Mouse (Mus musculus) lung, postnatal 0 days (tissue): ENCODE data around the gene Cfap54. TPM values are rescaled to one million over a fixed set of nuclear protein-coding genes. Genes with fewer than 3 reads are reported as not detected.

Experiments
- ATAC-seq: fragments of 200-750 bp; cut with Nextera tagmentation; 2 replicates; pipeline ENCODE4 v1.8.0; 2017; ENCODE audit warnings: moderate library complexity
- DNase-seq: peaks from one replicate; pipeline ENCODE4 v3.0.0-alpha.2; 2016; ENCODE audit warnings: low spot score
- H3K27ac ChIP-seq: fragments of 300-500 bp; sonication (generic); 2 replicates; pipeline ENCODE4 v1.5.1; 2014; ENCODE audit warnings: antibody characterized with exemption, mild to moderate bottlenecking, low read length, mixed read lengths
- H3K27me3 ChIP-seq: fragments of 300-500 bp; sonication (generic); replicated peaks from 2 replicates; pipeline ENCODE4 v1.6.1; 2014; ENCODE audit warnings: low read length, mixed read lengths; ENCODE audit not compliant: insufficient read depth
- H3K36me3 ChIP-seq: fragments of 300-500 bp; sonication (generic); 2 replicates; pipeline ENCODE4 v1.6.1; 2014; ENCODE audit warnings: low read length, mixed read lengths; ENCODE audit not compliant: insufficient read depth
- H3K4me1 ChIP-seq: fragments of 300-500 bp; sonication (generic); 2 replicates; pipeline ENCODE4 v1.6.1; 2014; ENCODE audit warnings: antibody characterized with exemption, low read depth, low read length, mixed read lengths; ENCODE audit not compliant: insufficient read depth
- H3K4me2 ChIP-seq: fragments of 300-500 bp; sonication (generic); replicated peaks from 2 replicates; pipeline ENCODE4 v1.6.1; 2014; ENCODE audit warnings: low read depth, mild to moderate bottlenecking, low read length, moderate library complexity, mixed read lengths
- H3K4me3 ChIP-seq: fragments of 300-500 bp; sonication (generic); 2 replicates; pipeline ENCODE4 v1.5.1; 2014; ENCODE audit warnings: low read depth, low read length
- H3K9ac ChIP-seq: fragments of 300-500 bp; sonication (generic); replicated peaks from 2 replicates; pipeline ENCODE4 v1.6.1; 2014; ENCODE audit warnings: low read depth, mild to moderate bottlenecking
- H3K9me3 ChIP-seq: fragments of 300-500 bp; sonication (generic); 2 replicates; pipeline ENCODE4 v1.6.1; 2016; ENCODE audit warnings: low read length, mixed read lengths
- CTCF ChIP-seq: IDR thresholded peaks from 2 replicates; pipeline ENCODE4 v1.5.1; 2016; ENCODE audit warnings: antibody characterized with exemption, mild to moderate bottlenecking
- EP300 ChIP-seq: IDR thresholded peaks from 2 replicates; pipeline ENCODE4 v1.6.1; 2016; ENCODE audit warnings: antibody characterized with exemption, mild to moderate bottlenecking, control low read depth
- WGBS: fragments of 180-500 bp; shearing (Covaris S2); extraction: QIAGEN DNeasy Blood & Tissue Kit; methylation state at CpG from one replicate; pipeline ENCODE4 v1.1.7; 2014; 5-methylcytosine and 5-hydroxymethylcytosine counted together
- polyA plus RNA-seq: library from polyadenylated mRNA; unstranded; fragments of >200 nt; fragmentation: Nextera tagmentation; extraction: Ambion mirVana; gene quantifications from 2 replicates; pipeline ENCODE4 v1.2.1, GENCODE M21; 2015

Cfap54 gene
- polyA plus RNA-seq, 1 experiment from 2014 or later, result 6.2 TPM

- no peak overlapping the region for H3K27ac ChIP-seq
- H3K4me1 ChIP-seq, result no peaks in the 10 kb centered on the region
- no peak for DNase-seq
- 74% methylated on average over 6 of the region's 6 CpGs for WGBS
- no peak for ATAC-seq
- H3K27me3 ChIP-seq, result no peaks in the 10 kb centered on the region
- no peaks in the 10 kb centered on the region for H3K9me3 ChIP-seq
- no peaks in the 10 kb centered on the region for H3K36me3 ChIP-seq
- no peak for TF ChIP-seq EP300
- no peak for TF ChIP-seq CTCF
- no peak overlapping the region for H3K4me3 ChIP-seq
- H3K4me2 ChIP-seq, result no peak overlapping the region
- no peak overlapping the region for H3K9ac ChIP-seq
Observed at GRCm38 (mm10) chr10:92888466-92888865, 193.0 kb downstream of the Cfap54 start.

GRCm38 (mm10) chr10:92878000-92878399 lies 203.4 kb downstream of the Cfap54 start:
- Histone ChIP-seq H3K9ac (no peak overlapping the region), H3K4me2 (no peak overlapping the region), H3K27ac (no peak overlapping the region), H3K4me1 (no peaks in the 10 kb centered on the region), H3K4me3 (no peak overlapping the region), H3K36me3 (no peaks in the 10 kb centered on the region), H3K9me3 (no peaks in the 10 kb centered on the region), H3K27me3 (no peaks in the 10 kb centered on the region)
- ATAC-seq (no peak), DNase-seq (no peak)
- WGBS, result 90% methylated on average over 3 of the region's 3 CpGs
- no peak for TF ChIP-seq EP300
- TF ChIP-seq CTCF, result no peak

GRCm38 (mm10) chr10:92840980-92841379 lies 240.4 kb downstream of the Cfap54 start:
- H3K27me3 ChIP-seq, result no peaks in the 10 kb centered on the region
- 82% methylated on average over 9 of the region's 9 CpGs for WGBS
- no peak overlapping the region for H3K27ac ChIP-seq
- H3K9me3 ChIP-seq, result no peaks in the 10 kb centered on the region
- no peak overlapping the region for H3K9ac ChIP-seq
- no peak overlapping the region for H3K4me3 ChIP-seq
- no peak for ATAC-seq
- no peaks in the 10 kb centered on the region for H3K4me1 ChIP-seq
- no peaks in the 10 kb centered on the region for H3K36me3 ChIP-seq
- no peak overlapping the region for H3K4me2 ChIP-seq
- TF ChIP-seq CTCF (no peak), EP300 (no peak)
- DNase-seq, result no peak

- no peak for ATAC-seq
- TF ChIP-seq EP300 (no peak), CTCF (no peak)
- Histone ChIP-seq H3K9me3 (no peaks in the 10 kb centered on the region), H3K27ac (no peak overlapping the region), H3K4me1 (no peaks in the 10 kb centered on the region), H3K27me3 (no peaks in the 10 kb centered on the region), H3K4me3 (no peak overlapping the region), H3K36me3 (no peaks in the 10 kb centered on the region), H3K4me2 (no peak overlapping the region), H3K9ac (no peak overlapping the region)
- no peak for DNase-seq
- 78% methylated on average over 5 of the region's 5 CpGs for WGBS
Observed at GRCm38 (mm10) chr10:92837572-92837971, 243.8 kb downstream of the Cfap54 start.

GRCm38 (mm10) chr10:92837045-92837444 lies 244.4 kb downstream of the Cfap54 start:
- WGBS, result 78% methylated on average over 2 of the region's 2 CpGs
- ATAC-seq, result no peak
- Histone ChIP-seq H3K9ac (no peak overlapping the region), H3K27ac (no peak overlapping the region), H3K9me3 (no peaks in the 10 kb centered on the region), H3K4me1 (no peaks in the 10 kb centered on the region), H3K4me2 (no peak overlapping the region), H3K27me3 (no peaks in the 10 kb centered on the region), H3K36me3 (no peaks in the 10 kb centered on the region), H3K4me3 (no peak overlapping the region)
- DNase-seq, result no peak
- TF ChIP-seq EP300 (no peak), CTCF (no peak)

- H3K27me3 ChIP-seq, result no peaks in the 10 kb centered on the region
- H3K9ac ChIP-seq, result no peak overlapping the region
- no peak overlapping the region for H3K4me2 ChIP-seq
- H3K27ac ChIP-seq, result no peak overlapping the region
- no peak for ATAC-seq
- no peak overlapping the region for H3K4me3 ChIP-seq
- H3K4me1 ChIP-seq, result no peaks in the 10 kb centered on the region
- no peaks in the 10 kb centered on the region for H3K36me3 ChIP-seq
- DNase-seq, result no peak
- H3K9me3 ChIP-seq, result no peaks in the 10 kb centered on the region
- WGBS, result 62% methylated on average over 4 of the region's 4 CpGs
- TF ChIP-seq EP300, result no peak
- TF ChIP-seq CTCF, result no peak
Observed at GRCm38 (mm10) chr10:92821499-92821898, 259.9 kb downstream of the Cfap54 start.

- ATAC-seq (no peak), DNase-seq (no peak)
- no peak overlapping the region for H3K4me2 ChIP-seq
- no peaks in the 10 kb centered on the region for H3K4me1 ChIP-seq
- no peak overlapping the region for H3K9ac ChIP-seq
- H3K9me3 ChIP-seq, result no peaks in the 10 kb centered on the region
- no peak overlapping the region for H3K4me3 ChIP-seq
- H3K36me3 ChIP-seq, result no peaks in the 10 kb centered on the region
- TF ChIP-seq CTCF, result no peak
- TF ChIP-seq EP300, result no peak
- no peak overlapping the region for H3K27ac ChIP-seq
- H3K27me3 ChIP-seq, result no peaks in the 10 kb centered on the region
- 48% methylated on average over 5 of the region's 5 CpGs for WGBS
Observed at GRCm38 (mm10) chr10:92818190-92818589, 263.2 kb downstream of the Cfap54 start.
